Mouse (Mus musculus): ENCODE measurements around the gene Cep126. TPM values are rescaled to one million over a fixed set of nuclear protein-coding genes. Genes with fewer than 3 reads are reported as not detected.

Cep126 gene
- polyA plus RNA-seq, 1 experiment from 2014 or later = 4.6 TPM

- 84% methylated on average over 3 of the region's 3 CpGs for WGBS
- peak; percentile 35; the same call in 1 of the 2 replicates for ATAC-seq (ENCODE audit: insufficient number of reproducible peaks, insufficient read depth, low FRiP score, low TSS enrichment)
- no peak overlapping the region for H3K9ac ChIP-seq
- H3K27me3 ChIP-seq = no peaks in the 10 kb centered on the region
- H3K4me2 ChIP-seq (replicated peaks) = no peak overlapping the region
- no peak overlapping the region for H3K27ac ChIP-seq
- H3K9me3 ChIP-seq = no peaks in the 10 kb centered on the region
- H3K36me3 ChIP-seq = no peaks in the 10 kb centered on the region
- no peaks in the 10 kb centered on the region for H3K4me1 ChIP-seq
- no peak overlapping the region for H3K4me3 ChIP-seq
Observed at GRCm38 (mm10) chr9:8073203-8073755, 60.8 kb downstream of the Cep126 start.

DNA sequence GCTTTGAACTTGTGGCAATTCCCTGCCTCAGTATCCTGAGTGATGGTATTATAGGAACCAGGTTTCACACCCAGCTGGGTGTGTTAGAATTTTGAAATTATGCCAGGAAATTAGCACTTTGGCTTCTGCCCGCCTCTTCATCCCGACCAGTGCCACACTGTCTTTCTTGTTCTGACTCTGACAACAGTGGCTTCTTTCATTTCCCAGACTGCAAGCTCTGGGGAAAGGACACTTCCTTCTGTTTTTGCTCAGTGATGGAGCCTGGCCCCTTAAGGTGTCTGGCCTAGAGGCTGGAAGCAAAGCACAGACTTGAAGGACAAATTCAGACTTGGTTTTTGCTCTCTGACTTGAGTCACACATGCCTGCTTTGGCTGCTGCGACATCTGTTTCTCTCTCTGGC lies 74.5 kb downstream of the Cep126 start:
- H3K4me2 ChIP-seq (replicated peaks) = no peak overlapping the region
- no peak overlapping the region for H3K4me3 ChIP-seq
- ATAC-seq (ENCODE audit: insufficient number of reproducible peaks, insufficient read depth, low FRiP score, low TSS enrichment) = no peak
- no peaks in the 10 kb centered on the region for H3K27me3 ChIP-seq
- 30% methylated on average over 3 of the region's 3 CpGs for WGBS
- no peaks in the 10 kb centered on the region for H3K4me1 ChIP-seq
- no peaks in the 10 kb centered on the region for H3K36me3 ChIP-seq
- no peak overlapping the region for H3K9ac ChIP-seq
- H3K9me3 ChIP-seq = no peaks in the 10 kb centered on the region
- H3K27ac ChIP-seq = no peak overlapping the region

GRCm38 (mm10) chr9:8054831-8055230 lies 79.3 kb downstream of the Cep126 start:
- no peak for ATAC-seq (ENCODE audit: insufficient number of reproducible peaks, insufficient read depth, low FRiP score, low TSS enrichment)
- WGBS = 33% methylated on average over 1 of the region's 1 CpGs
- H3K36me3 ChIP-seq = no peaks in the 10 kb centered on the region
- H3K9ac ChIP-seq = no peak overlapping the region
- H3K4me1 ChIP-seq = no peaks in the 10 kb centered on the region
- no peaks in the 10 kb centered on the region for H3K9me3 ChIP-seq
- no peaks in the 10 kb centered on the region for H3K27me3 ChIP-seq
- H3K4me3 ChIP-seq = no peak overlapping the region
- no peak overlapping the region for H3K4me2 ChIP-seq (replicated peaks)
- H3K27ac ChIP-seq = no peak overlapping the region

DNA sequence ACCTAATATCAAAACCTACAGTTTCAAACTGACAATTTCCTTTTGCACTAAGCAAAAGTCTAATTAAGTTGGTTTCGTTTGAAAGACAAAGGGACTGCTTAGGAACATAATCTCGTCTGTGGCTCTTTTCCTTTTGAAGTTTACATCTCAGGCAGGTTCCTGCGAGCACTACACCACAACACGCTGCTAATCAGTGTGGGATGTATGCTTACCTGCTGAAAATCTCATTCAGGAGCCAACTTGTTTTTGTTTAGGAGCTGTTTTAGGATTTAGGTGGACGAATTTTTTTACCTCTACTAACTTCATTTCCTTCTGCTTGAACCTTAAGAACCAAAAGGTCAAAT lies 91.1 kb downstream of the Cep126 start:
- Histone ChIP-seq H3K36me3 (no peaks in the 10 kb centered on the region), H3K4me3 (peak overlapping the region; percentile 76), H3K4me2 (replicated peaks) (peak overlapping the region; percentile 66), H3K27me3 (no peaks in the 10 kb centered on the region), H3K9me3 (no peaks in the 10 kb centered on the region), H3K4me1 (peaks cover 4% of the 10 kb centered on the region; the same call in 1 of the 2 replicates), H3K27ac (peak overlapping the region; percentile 76; the same call in 1 of the 2 replicates), H3K9ac (no peak overlapping the region)
- WGBS = 20% methylated on average over 5 of the region's 5 CpGs
- peak; percentile 19; the same call in 1 of the 2 replicates for ATAC-seq (ENCODE audit: insufficient number of reproducible peaks, insufficient read depth, low FRiP score, low TSS enrichment)

DNA sequence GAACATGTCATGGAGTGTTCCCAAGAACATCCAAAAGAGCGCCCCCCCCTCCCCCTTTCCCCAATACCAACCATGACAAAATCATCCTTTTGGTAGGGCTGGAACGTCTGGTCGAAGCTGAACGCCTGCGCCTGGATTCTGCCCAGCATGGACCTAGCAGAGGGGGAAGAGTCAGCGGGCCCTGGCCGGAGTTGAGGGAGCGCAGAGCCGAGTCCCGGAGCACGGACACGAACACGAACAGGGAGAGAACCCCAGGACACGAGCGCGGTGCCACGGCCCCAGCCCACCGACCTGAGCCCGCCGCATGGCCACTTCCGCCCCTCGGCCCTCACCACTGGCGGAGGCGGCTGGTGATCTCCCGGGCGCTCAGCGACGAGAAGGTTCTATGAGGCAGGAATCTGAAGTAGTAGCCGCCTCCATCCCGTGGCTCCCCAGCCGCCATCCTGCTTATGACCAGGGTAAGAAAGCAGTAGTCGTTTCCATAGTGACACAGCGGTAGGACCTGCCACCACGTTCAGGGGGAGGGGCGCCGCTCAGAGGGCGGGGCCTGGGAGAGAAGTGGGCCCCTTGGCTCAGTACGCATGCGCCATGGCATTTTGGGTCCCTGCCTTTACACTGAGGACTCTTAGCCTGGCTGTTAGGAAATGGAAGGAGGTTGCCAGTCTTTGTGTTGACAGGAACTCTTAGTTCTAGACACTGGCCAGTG lies 91.6 kb downstream of the Cep126 start, which contains the start of gene Cfap300:
Gene Cfap300, minus strand, starts transcription at position 486 of the 706 bp plus-strand sequence.
- H3K9me3 ChIP-seq = no peaks in the 10 kb centered on the region
- WGBS = under 1% methylated on average over 39 of the region's 39 CpGs
- H3K4me1 ChIP-seq = peaks cover 4% of the 10 kb centered on the region; the same call in 1 of the 2 replicates
- peak within 1 kb of the TSS; percentile 69 for H3K9ac ChIP-seq
- no peaks in the 10 kb centered on the region for H3K27me3 ChIP-seq
- ATAC-seq (ENCODE audit: insufficient number of reproducible peaks, insufficient read depth, low FRiP score, low TSS enrichment) = peak; percentile 98
- peak within 1 kb of the TSS; percentile 76 for H3K4me3 ChIP-seq
- peak within 1 kb of the TSS; percentile 76 for H3K27ac ChIP-seq
- no peaks in the 10 kb centered on the region for H3K36me3 ChIP-seq
- H3K4me2 ChIP-seq (replicated peaks) = peak within 1 kb of the TSS; percentile 66

DNA sequence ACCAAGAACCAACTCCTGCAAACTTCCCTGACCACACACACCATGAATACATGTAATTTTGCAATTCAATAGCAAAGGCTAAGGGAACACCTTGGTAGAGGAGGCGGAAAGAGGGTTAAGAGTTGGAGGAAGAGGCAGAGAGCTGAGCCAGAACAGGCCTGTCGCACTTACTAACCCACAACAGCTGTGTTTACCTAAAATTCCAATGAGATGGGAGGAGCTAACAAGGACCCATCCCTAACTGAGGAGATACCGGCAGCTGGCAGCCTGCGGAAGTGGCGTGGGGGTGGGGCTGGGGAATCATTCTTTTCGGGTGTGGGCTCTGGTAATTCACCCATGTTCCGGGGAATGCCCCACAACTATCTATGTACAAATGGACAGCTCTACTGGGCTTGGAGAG lies 98.5 kb downstream of the Cep126 start:
- H3K4me1 ChIP-seq = peaks cover 7% of the 10 kb centered on the region; the same call in 1 of the 2 replicates
- 20% methylated on average over 7 of the region's 7 CpGs for WGBS
- no peaks in the 10 kb centered on the region for H3K27me3 ChIP-seq
- 0 out of 2 replicates have a peak, but pooled peaks have one; percentile 24 for ATAC-seq (ENCODE audit: insufficient number of reproducible peaks, insufficient read depth, low FRiP score, low TSS enrichment)
- 0 out of 2 replicates have a peak overlapping the region, but pooled peaks have one; percentile 0 for H3K4me2 ChIP-seq (replicated peaks)
- H3K27ac ChIP-seq = no peak overlapping the region
- H3K4me3 ChIP-seq = no peak overlapping the region
- no peak overlapping the region for H3K9ac ChIP-seq
- H3K36me3 ChIP-seq = no peaks in the 10 kb centered on the region
- H3K9me3 ChIP-seq = no peaks in the 10 kb centered on the region

- Histone ChIP-seq H3K27ac (no peak overlapping the region), H3K9ac (no peak overlapping the region), H3K36me3 (no peaks in the 10 kb centered on the region), H3K9me3 (no peaks in the 10 kb centered on the region), H3K4me1 (peaks cover 7% of the 10 kb centered on the region; the same call in 1 of the 2 replicates), H3K27me3 (no peaks in the 10 kb centered on the region), H3K4me3 (no peak overlapping the region), H3K4me2 (replicated peaks) (no peak overlapping the region)
- WGBS = 39% methylated on average over 4 of the region's 4 CpGs
- ATAC-seq (ENCODE audit: insufficient number of reproducible peaks, insufficient read depth, low FRiP score, low TSS enrichment) = no peak
Observed at GRCm38 (mm10) chr9:8035091-8035490, 99.0 kb downstream of the Cep126 start.

DNA sequence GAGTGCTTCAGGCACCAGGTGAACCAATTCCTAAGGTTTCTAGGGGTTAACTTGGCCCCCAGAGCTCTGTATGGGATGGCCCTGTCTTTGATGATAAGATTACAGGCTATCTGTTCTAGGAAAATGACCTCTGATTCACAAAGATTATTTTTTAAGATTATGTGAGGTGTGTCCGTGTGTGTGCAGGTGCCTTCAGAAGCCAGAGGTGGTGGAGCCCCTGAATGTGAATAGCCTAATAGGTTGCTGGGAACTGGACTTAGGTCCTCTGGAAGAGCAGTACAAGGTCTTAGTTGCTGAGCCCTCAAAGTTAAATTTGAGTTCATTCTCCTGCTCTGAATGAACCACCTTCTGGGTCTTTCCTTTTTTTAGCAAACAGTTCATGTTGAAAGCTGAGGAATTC lies 100.0 kb downstream of the Cep126 start:
- no peak for ATAC-seq (ENCODE audit: insufficient number of reproducible peaks, insufficient read depth, low FRiP score, low TSS enrichment)
- H3K36me3 ChIP-seq = no peaks in the 10 kb centered on the region
- H3K4me2 ChIP-seq (replicated peaks) = no peak overlapping the region
- WGBS = 81% methylated on average over 1 of the region's 1 CpGs
- no peaks in the 10 kb centered on the region for H3K27me3 ChIP-seq
- no peaks in the 10 kb centered on the region for H3K9me3 ChIP-seq
- peaks cover 7% of the 10 kb centered on the region; the same call in 1 of the 2 replicates for H3K4me1 ChIP-seq
- no peak overlapping the region for H3K9ac ChIP-seq
- no peak overlapping the region for H3K4me3 ChIP-seq
- H3K27ac ChIP-seq = no peak overlapping the region

DNA sequence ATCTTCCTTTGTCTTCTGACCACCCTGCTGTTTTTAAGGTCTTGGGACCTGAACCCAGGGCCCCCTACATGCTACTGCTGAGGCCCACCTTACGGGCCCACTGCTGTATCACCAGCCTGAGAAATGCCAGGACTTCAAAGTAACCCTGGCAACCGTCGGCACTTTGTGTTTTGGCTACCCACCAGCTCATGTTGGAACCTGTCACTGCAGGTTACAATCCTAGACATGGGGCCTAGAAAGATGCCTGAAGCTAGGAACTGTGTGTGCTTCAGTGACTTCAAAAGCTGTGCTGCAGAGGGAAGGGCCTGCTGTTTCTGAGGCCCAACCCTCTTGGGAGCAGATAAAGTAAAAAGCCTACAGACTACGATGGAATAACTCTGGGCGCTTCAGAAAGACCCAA lies 101.2 kb downstream of the Cep126 start:
- Histone ChIP-seq H3K27ac (no peak overlapping the region), H3K27me3 (no peaks in the 10 kb centered on the region), H3K36me3 (no peaks in the 10 kb centered on the region), H3K4me3 (no peak overlapping the region), H3K9ac (no peak overlapping the region), H3K4me1 (peaks cover 7% of the 10 kb centered on the region; the same call in 1 of the 2 replicates), H3K4me2 (replicated peaks) (no peak overlapping the region), H3K9me3 (no peaks in the 10 kb centered on the region)
- no peak for ATAC-seq (ENCODE audit: insufficient number of reproducible peaks, insufficient read depth, low FRiP score, low TSS enrichment)
- 77% methylated on average over 5 of the region's 5 CpGs for WGBS

Other genes with a start within 250 kb of the Cep126 start
- 66.6 and 67.6 TPM in 2 replicates for gene Yap1, start 129.7 kb downstream of the Cep126 start, polyA plus RNA-seq (2016; fragmentation: Nextera tagmentation; extraction: Ambion mirVana)
- gene Cfap300, start 91.5 kb downstream of the Cep126 start, polyA plus RNA-seq (2016; fragmentation: Nextera tagmentation; extraction: Ambion mirVana) = 15.5 and 16.8 TPM in 2 replicates